Mouse (Mus musculus) spleen, postnatal 36 days (tissue): ENCODE results near the gene Tomm5.
"Not testable (repeated sequence)": the region's sequence is repeated elsewhere in the genome, so short reads cannot be mapped to it uniquely, and the experiment has no call there.

ENCODE experiments used
- DNase-seq, 2 experiments: peaks; one replicate each; pipeline ENCODE4 v3.0.0; 2022; ENCODE audit warnings: low spot score in 2 of 2, mixed read lengths in 1 of 2

Gene Tomm5

GRCm38 (mm10) chr4:45107601-45108277 is at the start of gene Tomm5:
Gene Tomm5 (minus strand): TSS chr4:45108114.
- DNase-seq: peak; percentile 89 to 90

DNA sequence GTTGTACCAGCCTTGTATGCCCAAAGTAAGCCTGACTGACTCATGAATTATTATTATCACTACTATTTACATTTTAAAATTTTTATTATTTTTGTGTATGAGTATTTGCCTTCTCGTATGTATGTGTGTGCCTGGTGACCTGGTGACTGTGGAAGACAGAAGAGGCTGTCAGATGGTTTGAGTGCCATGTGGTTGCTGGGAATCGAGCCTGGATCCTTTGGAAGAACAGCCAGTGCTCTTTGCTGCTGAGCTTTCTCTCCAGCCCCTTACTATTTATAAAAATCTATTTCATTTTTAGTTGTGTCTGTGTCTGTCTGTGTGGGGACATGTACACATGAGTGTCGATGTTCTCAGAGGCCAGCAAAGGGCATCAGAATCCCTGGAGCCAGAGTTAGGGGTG is 48.5 kb upstream of the Tomm5 start:
- no peak for DNase-seq

GRCm38 (mm10) chr4:45143005-45143404 is 35.1 kb upstream of the Tomm5 start:
- no peak for DNase-seq

GRCm38 (mm10) chr4:45142411-45142810 is 34.5 kb upstream of the Tomm5 start:
- DNase-seq: no peak

DNA sequence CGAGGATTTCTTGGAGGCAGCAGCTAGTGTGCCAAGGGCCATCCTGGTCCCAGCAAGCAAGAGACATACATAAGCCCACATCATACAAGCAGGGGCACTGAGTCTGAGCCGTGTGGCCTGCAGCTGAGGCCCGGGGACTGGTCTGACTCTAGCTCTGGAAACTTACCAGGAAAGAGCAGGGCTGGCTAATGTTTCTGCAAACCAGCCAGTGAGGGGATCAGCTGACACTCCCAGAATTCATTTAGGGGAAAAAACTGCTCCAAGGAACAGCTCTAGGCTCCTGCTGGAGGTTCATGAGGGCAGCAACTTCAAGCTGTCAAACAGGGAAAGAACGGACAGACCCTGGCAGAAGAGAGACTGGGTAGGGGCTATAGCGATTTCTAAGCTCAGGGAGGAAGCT is 33.9 kb upstream of the Tomm5 start:
- DNase-seq: no peak

DNA sequence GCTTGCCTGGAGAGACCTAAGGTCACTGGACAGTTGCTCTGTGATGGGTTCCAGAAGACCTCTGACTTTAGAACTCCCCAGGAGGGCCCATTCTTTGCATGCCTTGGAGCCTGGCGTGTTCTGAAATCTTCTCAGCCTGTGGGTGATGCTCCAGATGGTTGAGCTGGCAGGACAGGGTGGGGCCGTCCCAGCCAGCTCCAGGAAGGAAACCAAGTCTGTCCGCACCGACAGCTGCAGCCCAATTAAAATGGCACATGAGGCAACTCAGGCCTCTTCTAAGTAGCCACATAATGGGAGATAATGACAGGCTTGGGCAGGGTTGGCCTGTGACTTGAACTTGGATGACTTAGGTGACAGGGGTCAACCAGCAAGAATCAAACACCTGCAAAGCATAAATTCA is 29.7 kb upstream of the Tomm5 start:
- DNase-seq: no peak

- no peak for DNase-seq
Observed at GRCm38 (mm10) chr4:45134471-45134870, 26.6 kb upstream of the Tomm5 start.

- DNase-seq: no peak
Observed at GRCm38 (mm10) chr4:45131021-45131420, 23.1 kb upstream of the Tomm5 start.

DNA sequence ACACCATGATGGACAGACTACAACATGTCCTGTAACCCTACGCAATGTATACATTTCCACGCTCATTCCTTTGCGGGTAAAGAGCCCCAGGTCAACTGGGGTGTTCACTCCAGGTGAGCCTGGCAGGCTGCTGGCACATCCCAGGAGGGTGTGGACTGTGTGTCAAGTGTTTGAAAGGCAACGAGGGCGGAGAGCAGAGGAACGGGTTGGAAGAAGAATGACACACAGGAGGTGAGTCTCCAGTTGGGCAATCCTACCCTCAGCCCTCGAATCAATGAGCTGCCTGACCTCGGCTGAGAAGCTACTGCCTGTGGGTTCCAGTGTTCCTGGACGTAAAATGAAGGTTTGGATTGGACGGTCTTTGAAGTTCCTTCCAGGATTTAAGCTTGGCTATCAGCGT is 13.4 kb upstream of the Tomm5 start:
- DNase-seq: no peak

GRCm38 (mm10) chr4:45108456-45109110 is 669 bp upstream of the Tomm5 start:
- no peak for DNase-seq

DNA sequence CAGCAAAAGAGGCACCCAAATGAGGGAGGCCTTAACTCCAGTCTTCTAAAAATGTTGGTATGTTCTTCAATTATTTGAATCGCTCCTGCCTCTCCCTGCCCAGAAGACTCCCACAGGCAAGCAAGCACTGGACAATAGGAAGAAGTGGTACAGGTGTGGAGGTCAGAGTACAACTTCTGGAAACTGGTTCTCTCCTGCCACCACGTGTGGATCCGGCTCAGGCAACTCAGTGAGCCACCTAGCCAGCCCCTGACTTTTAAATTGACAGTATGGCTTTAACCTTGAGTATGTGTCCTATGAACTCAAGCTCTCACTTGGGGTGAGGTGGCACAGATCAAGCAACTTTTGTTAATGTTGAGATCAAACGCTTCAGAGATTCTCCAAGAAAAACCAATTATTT is 848 bp downstream of the Tomm5 start:
- DNase-seq: no peak

DNA sequence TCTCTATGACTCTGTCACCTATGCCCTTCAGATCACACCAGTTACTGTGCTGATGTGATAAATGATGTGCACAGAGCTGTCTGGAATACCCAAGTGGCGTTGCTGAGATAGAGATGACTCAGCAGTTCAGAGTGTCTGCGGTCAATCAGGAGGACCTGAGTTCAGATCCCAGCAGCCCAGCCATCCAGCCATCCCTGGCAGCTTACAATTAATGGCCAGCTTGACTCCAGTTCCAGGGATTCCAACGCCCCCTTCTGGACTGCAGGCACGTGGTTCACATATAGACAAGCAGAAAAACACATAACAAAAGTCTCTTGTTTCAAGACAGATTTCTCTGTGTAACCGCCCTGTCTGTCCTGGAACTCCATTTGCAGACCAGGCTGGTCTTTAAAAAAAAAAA is 1.5 kb downstream of the Tomm5 start:
- DNase-seq: no peak

DNA sequence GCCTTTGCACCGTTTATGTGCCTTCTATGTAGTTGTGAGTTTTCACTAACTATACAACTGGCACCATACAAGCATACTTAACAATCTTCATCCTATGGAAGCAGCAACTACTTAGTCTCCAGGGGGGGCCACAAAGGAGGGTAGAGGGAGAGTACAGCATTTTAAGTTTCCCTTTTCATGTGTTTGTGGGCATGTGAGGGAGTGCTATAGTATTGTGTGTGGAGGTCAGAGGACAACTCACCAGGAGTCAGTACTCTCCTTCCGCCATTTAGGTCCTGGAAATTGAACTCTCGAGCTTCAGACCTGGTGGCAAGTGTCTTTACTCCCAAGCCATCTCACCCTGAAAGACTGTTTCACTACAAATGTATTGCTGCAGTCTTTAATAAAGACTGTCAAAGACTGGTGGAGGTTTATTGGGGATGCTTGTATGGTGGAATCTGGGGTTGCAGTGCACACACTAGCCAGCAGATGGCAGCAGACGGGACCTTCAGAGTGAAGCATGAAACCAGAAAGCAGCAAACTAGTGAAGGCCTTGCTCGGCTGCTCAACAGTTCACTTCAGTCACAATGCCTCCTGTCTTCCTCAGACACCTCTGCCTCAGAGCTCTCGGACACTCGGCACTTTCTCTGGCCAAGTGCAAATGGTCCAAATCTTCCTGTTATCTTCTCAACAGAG is 10.6 kb downstream of the Tomm5 start:
- peak; percentile 18 to 52 for DNase-seq

DNA sequence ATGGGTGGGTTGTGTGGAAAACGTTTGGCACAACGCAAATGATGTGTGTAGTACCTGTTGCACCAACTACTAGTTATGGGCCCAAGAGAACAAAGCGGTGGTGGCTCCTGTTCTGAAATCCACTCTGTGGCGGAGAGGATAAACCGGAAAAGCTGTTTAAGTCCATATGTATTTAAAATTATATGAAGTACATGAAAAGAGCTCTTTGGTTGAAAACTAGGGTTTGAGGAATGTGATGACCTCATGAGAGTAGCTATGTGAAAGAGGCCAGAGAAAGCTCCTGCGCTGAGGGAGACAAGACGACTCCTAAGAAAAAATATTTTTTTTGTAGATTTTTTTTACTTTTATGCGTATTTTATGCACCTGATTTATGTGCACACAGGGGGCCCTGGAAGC is 23.0 kb downstream of the Tomm5 start:
- DNase-seq: no peak

GRCm38 (mm10) chr4:45084021-45084894 is 23.7 kb downstream of the Tomm5 start, which contains the start of gene Fbxo10:
Gene Fbxo10 (minus strand): TSS chr4:45084604.
- DNase-seq: peak; percentile 86 to 91

DNA sequence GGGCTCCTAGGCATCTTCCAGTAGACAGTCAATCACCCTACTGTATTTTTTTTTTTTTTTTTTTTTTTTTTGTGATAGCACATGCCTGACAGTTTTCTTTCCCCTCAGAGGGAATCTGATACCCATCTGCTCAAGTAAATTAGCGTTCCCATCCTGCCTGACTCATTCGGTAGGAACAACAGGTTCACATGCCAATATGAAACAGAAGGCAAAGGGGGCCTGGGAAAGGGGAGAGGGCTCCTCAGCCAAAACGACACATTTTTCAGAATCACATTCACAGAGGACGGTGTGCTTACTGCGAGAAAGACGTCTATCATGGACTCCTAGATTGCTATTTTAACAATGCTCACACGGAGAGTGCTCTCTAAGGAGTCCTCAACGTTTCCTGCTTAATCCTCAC is 24.4 kb downstream of the Tomm5 start:
- DNase-seq: no peak

- no peak for DNase-seq
Observed at GRCm38 (mm10) chr4:45082951-45083350, 25.0 kb downstream of the Tomm5 start.

- not testable (repeated sequence) for DNase-seq
Observed at GRCm38 (mm10) chr4:45081041-45081440, 26.9 kb downstream of the Tomm5 start.

DNA sequence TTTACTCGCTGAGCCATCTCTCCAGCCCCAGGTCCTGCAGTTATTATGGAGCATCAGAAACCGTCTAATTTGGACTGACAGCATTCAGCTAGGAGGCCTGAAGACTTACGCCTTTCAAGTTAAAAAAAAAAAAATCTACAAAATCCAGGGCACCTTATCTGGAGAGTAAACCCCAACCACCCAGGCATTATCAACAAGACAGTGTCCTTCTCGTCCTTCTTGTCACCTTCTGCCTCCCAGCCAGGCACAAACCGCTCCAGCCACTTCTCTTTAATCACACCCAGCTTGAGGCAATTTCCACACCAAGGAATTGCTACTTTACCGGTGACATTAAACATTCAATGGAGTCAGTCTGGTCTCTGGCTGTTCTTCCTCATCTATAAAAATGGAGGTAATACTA is 34.4 kb downstream of the Tomm5 start:
- peak in 1 of 2 experiments; percentile 20 for DNase-seq

GRCm38 (mm10) chr4:45072261-45072973 is 35.5 kb downstream of the Tomm5 start:
- no peak for DNase-seq

DNA sequence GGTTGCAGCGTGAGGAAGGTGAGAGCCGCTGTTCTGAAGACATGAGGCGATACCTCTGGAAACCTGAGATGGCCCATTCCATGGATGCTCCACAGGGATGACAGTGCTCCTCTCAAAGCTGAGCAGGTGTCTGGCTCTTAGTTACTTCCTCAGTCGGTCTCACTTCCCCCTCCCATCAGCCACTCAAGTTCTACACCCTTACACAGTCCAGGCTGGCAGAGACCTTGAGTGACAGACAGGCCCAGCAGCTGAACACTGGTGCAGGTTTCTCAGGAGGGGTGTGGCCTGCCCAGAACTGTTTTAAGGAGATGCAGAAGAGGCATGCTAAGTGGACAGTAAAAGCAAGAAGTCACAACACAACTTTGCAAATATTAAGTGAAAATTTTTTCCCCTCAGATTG is 40.2 kb downstream of the Tomm5 start:
- DNase-seq: peak; percentile 48 to 52
